Mouse (Mus musculus) stomach, embryonic 14.5 days (tissue): ENCODE measurements around the gene Aatf. TPM values are rescaled to one million over a fixed set of nuclear protein-coding genes. Genes with fewer than 3 reads are reported as not detected.
"Not testable (repeated sequence)": the region's sequence is repeated elsewhere in the genome, so short reads cannot be mapped to it uniquely, and the experiment has no call there.

ENCODE experiments used
- ATAC-seq: fragments of 200-750 bp; cut with Nextera tagmentation; 2 replicates; pipeline ENCODE4 v1.8.0; 2017; ENCODE audit warnings: low read depth, moderate TSS enrichment; ENCODE audit not compliant: insufficient number of reproducible peaks, insufficient read depth, low FRiP score
- H3K27ac ChIP-seq: fragments of 300-500 bp; sonication (generic); 2 replicates; pipeline ENCODE4 v1.5.1; 2014; ENCODE audit warnings: mild to moderate bottlenecking, low read length, moderate library complexity, mixed read lengths
- H3K27me3 ChIP-seq: fragments of 300-500 bp; sonication (generic); 2 replicates; pipeline ENCODE4 v1.6.1; 2014; ENCODE audit warnings: low read length, control low read depth, mixed read lengths; ENCODE audit not compliant: control insufficient read depth, insufficient read depth
- H3K36me3 ChIP-seq: fragments of 300-500 bp; sonication (generic); 2 replicates; pipeline ENCODE4 v1.6.1; 2014; ENCODE audit warnings: mild to moderate bottlenecking, control low read depth, low read length, moderate library complexity, mixed read lengths; ENCODE audit not compliant: control insufficient read depth, insufficient read depth
- H3K4me1 ChIP-seq: fragments of 300-500 bp; sonication (generic); 2 replicates; pipeline ENCODE4 v1.6.1; 2014; ENCODE audit warnings: low read length, control low read depth, mixed read lengths; ENCODE audit not compliant: control insufficient read depth, insufficient read depth
- H3K4me2 ChIP-seq: fragments of 300-500 bp; sonication (generic); replicated peaks from 2 replicates; pipeline ENCODE4 v1.6.1; 2014; ENCODE audit warnings: low read depth, low read length, control low read depth
- H3K4me3 ChIP-seq: fragments of 300-500 bp; sonication (generic); 2 replicates; pipeline ENCODE4 v1.5.1; 2014; ENCODE audit warnings: low read depth, low read length, control low read depth
- H3K9ac ChIP-seq: fragments of 300-500 bp; sonication (generic); replicated peaks from 2 replicates; pipeline ENCODE4 v1.6.1; 2014; ENCODE audit warnings: low read depth, mild to moderate bottlenecking, control low read depth, low read length, moderate library complexity, mixed read lengths
- H3K9me3 ChIP-seq: fragments of 300-500 bp; sonication (generic); 2 replicates; pipeline ENCODE4 v1.6.1; 2016; ENCODE audit warnings: low read depth, low read length, control low read depth; ENCODE audit not compliant: control insufficient read depth
- WGBS: fragments of 180-500 bp; shearing (Covaris S2); extraction: QIAGEN DNeasy Blood & Tissue Kit; methylation state at CpG from one replicate; pipeline ENCODE4 v1.1.7; 2014; 5-methylcytosine and 5-hydroxymethylcytosine counted together
- polyA plus RNA-seq: library from polyadenylated mRNA; unstranded; fragments of >200 nt; fragmentation: Nextera tagmentation; extraction: Ambion mirVana; gene quantifications from 2 replicates; pipeline ENCODE4 v1.2.1, GENCODE M21; 2014

Aatf gene
- polyA plus RNA-seq, 1 experiment from 2014 or later = 50.4 TPM

GRCm38 (mm10) chr11:84410879-84411641 is 102.3 kb downstream of the Aatf start:
- whole genome bisulfite sequencing = 61% methylated on average over 7 of the region's 7 CpGs
- ATAC-seq = no peak

GRCm38 (mm10) chr11:84410383-84410782 is 102.9 kb downstream of the Aatf start:
- no peaks in the 10 kb centered on the region for H3K4me1 ChIP-seq
- H3K9me3 ChIP-seq = no peaks in the 10 kb centered on the region
- no peak overlapping the region for H3K4me3 ChIP-seq
- H3K27me3 ChIP-seq = no peaks in the 10 kb centered on the region
- no peaks in the 10 kb centered on the region for H3K36me3 ChIP-seq
- 65% methylated on average over 4 of the region's 4 CpGs for WGBS
- no peak overlapping the region for H3K4me2 ChIP-seq
- H3K9ac ChIP-seq = no peak overlapping the region
- no peak for ATAC-seq
- H3K27ac ChIP-seq = no peak overlapping the region

More at GRCm38 (mm10) chr11:84410879-84411641, 102.3 kb downstream of the Aatf start:
- Histone ChIP-seq H3K4me3 (no peak overlapping the region), H3K9ac (no peak overlapping the region), H3K36me3 (no peaks in the 10 kb centered on the region), H3K4me1 (no peaks in the 10 kb centered on the region), H3K4me2 (no peak overlapping the region), H3K27ac (no peak overlapping the region), H3K27me3 (no peaks in the 10 kb centered on the region), H3K9me3 (no peaks in the 10 kb centered on the region)

GRCm38 (mm10) chr11:84406733-84407132 is 106.6 kb downstream of the Aatf start:
- ATAC-seq = no peak
- no peaks in the 10 kb centered on the region for H3K4me1 ChIP-seq
- no peak overlapping the region for H3K9ac ChIP-seq
- H3K27me3 ChIP-seq = no peaks in the 10 kb centered on the region
- no peaks in the 10 kb centered on the region for H3K9me3 ChIP-seq
- no peak overlapping the region for H3K27ac ChIP-seq
- H3K4me2 ChIP-seq = no peak overlapping the region
- H3K36me3 ChIP-seq = no peaks in the 10 kb centered on the region; the same call in 1 of the 2 replicates
- WGBS = 95% methylated on average over 4 of the region's 4 CpGs
- H3K4me3 ChIP-seq = no peak overlapping the region

- Histone ChIP-seq H3K4me2 (no peak overlapping the region), H3K9ac (no peak overlapping the region), H3K27me3 (no peaks in the 10 kb centered on the region), H3K4me1 (no peaks in the 10 kb centered on the region), H3K27ac (no peak overlapping the region), H3K9me3 (no peaks in the 10 kb centered on the region), H3K4me3 (no peak overlapping the region), H3K36me3 (peaks cover 3% of the 10 kb centered on the region; the same call in 1 of the 2 replicates)
- 59% methylated on average over 1 of the region's 1 CpGs for WGBS
- no peak for ATAC-seq
Measured at GRCm38 (mm10) chr11:84395010-84395409, 118.3 kb downstream of the Aatf start.

GRCm38 (mm10) chr11:84393571-84393970 is 119.8 kb downstream of the Aatf start:
- WGBS = 57% methylated on average over 7 of the region's 7 CpGs
- Histone ChIP-seq H3K4me1 (no peaks in the 10 kb centered on the region), H3K27ac (no peak overlapping the region), H3K36me3 (peaks cover 3% of the 10 kb centered on the region; the same call in 1 of the 2 replicates), H3K27me3 (no peaks in the 10 kb centered on the region), H3K9ac (no peak overlapping the region), H3K9me3 (no peaks in the 10 kb centered on the region), H3K4me2 (no peak overlapping the region), H3K4me3 (no peak overlapping the region)
- no peak for ATAC-seq

GRCm38 (mm10) chr11:84392066-84392465 is 121.3 kb downstream of the Aatf start:
- H3K27ac ChIP-seq, ATAC-seq: not testable (repeated sequence)
- 87% methylated on average over 7 of the region's 7 CpGs for WGBS

GRCm38 (mm10) chr11:84391126-84391525 is 122.2 kb downstream of the Aatf start:
- Histone ChIP-seq H3K4me1 (no peaks in the 10 kb centered on the region), H3K9ac (no peak overlapping the region), H3K27ac (no peak overlapping the region), H3K4me2 (no peak overlapping the region), H3K4me3 (no peak overlapping the region), H3K27me3 (no peaks in the 10 kb centered on the region), H3K9me3 (no peaks in the 10 kb centered on the region), H3K36me3 (peaks cover 3% of the 10 kb centered on the region; the same call in 1 of the 2 replicates)
- ATAC-seq = no peak
- WGBS = 84% methylated on average over 8 of the region's 8 CpGs

More at GRCm38 (mm10) chr11:84392066-84392465, 121.3 kb downstream of the Aatf start:
- H3K27me3 ChIP-seq, H3K9ac ChIP-seq, H3K36me3 ChIP-seq, H3K4me3 ChIP-seq, H3K4me2 ChIP-seq, H3K9me3 ChIP-seq, H3K4me1 ChIP-seq: not testable (repeated sequence)

- Histone ChIP-seq H3K27ac (no peak overlapping the region), H3K9me3 (no peaks in the 10 kb centered on the region), H3K36me3 (peaks cover 3% of the 10 kb centered on the region; the same call in 1 of the 2 replicates), H3K9ac (no peak overlapping the region), H3K4me3 (no peak overlapping the region), H3K4me1 (no peaks in the 10 kb centered on the region), H3K4me2 (no peak overlapping the region), H3K27me3 (no peaks in the 10 kb centered on the region)
- 77% methylated on average over 6 of the region's 6 CpGs for WGBS
- ATAC-seq = no peak
Measured at GRCm38 (mm10) chr11:84389332-84389731, 124.0 kb downstream of the Aatf start.
